Mouse (Mus musculus) mature B cell (primary cell): ENCODE results near the gene Ptprg.
"Not testable (repeated sequence)": the region's sequence is repeated elsewhere in the genome, so short reads cannot be mapped to it uniquely, and the experiment has no call there.

ENCODE experiments used
- in situ Hi-C: fragments of 300-500 bp; cut with MboI; formaldehyde crosslinking; loops from 2 replicates; pipeline ENCODE4 v1.14.3; 2019

Ptprg gene

GRCm38 (mm10) chr14:12056912-12057524, 503.7 kb downstream of the Ptprg start:
- in situ Hi-C loops, result no loop called here

GRCm38 (mm10) chr14:12057856-12058255, 504.5 kb downstream of the Ptprg start:
- in situ Hi-C loops, result no loop called here

- in situ Hi-C loops, result no loop called here
Observed at GRCm38 (mm10) chr14:12059149-12059548, 505.8 kb downstream of the Ptprg start.

- in situ Hi-C loops, result not testable (repeated sequence)
Observed at GRCm38 (mm10) chr14:12061313-12061712, 508.0 kb downstream of the Ptprg start.

GRCm38 (mm10) chr14:12062628-12063360, 509.5 kb downstream of the Ptprg start:
- in situ Hi-C loops, result no loop called here

GRCm38 (mm10) chr14:12065001-12065400, 511.7 kb downstream of the Ptprg start:
- in situ Hi-C loops, result no loop called here

GRCm38 (mm10) chr14:12065736-12066135, 512.4 kb downstream of the Ptprg start:
- in situ Hi-C loops, result no loop called here

- in situ Hi-C loops, result no loop called here
Observed at GRCm38 (mm10) chr14:12069707-12070106, 516.4 kb downstream of the Ptprg start.

GRCm38 (mm10) chr14:12070361-12070760, 517.0 kb downstream of the Ptprg start:
- in situ Hi-C loops, result no loop called here

- in situ Hi-C loops, result no loop called here
Observed at GRCm38 (mm10) chr14:12070856-12071465, 517.6 kb downstream of the Ptprg start.

GRCm38 (mm10) chr14:12072026-12072861, 518.9 kb downstream of the Ptprg start:
- in situ Hi-C loops, result no loop called here

- in situ Hi-C loops, result no loop called here
Observed at GRCm38 (mm10) chr14:12073408-12074107, 520.2 kb downstream of the Ptprg start.

GRCm38 (mm10) chr14:12077193-12077592, 523.9 kb downstream of the Ptprg start:
- in situ Hi-C loops, result no loop called here

- in situ Hi-C loops, result no loop called here
Observed at GRCm38 (mm10) chr14:12079250-12079649, 525.9 kb downstream of the Ptprg start.

GRCm38 (mm10) chr14:12079833-12080401, 526.6 kb downstream of the Ptprg start:
- in situ Hi-C loops, result no loop called here

GRCm38 (mm10) chr14:12082131-12082921, 529.0 kb downstream of the Ptprg start:
- in situ Hi-C loops, result no loop called here

- in situ Hi-C loops, result no loop called here
Observed at GRCm38 (mm10) chr14:12084076-12084475, 530.7 kb downstream of the Ptprg start.

GRCm38 (mm10) chr14:12085078-12085477, 531.7 kb downstream of the Ptprg start:
- in situ Hi-C loops, result no loop called here

- in situ Hi-C loops, result no loop called here
Observed at GRCm38 (mm10) chr14:12086167-12086566, 532.8 kb downstream of the Ptprg start.

GRCm38 (mm10) chr14:12089954-12090353, 536.6 kb downstream of the Ptprg start:
- in situ Hi-C loops, result no loop called here
